Mouse (Mus musculus) small intestine, adult 2 months (tissue): Measurements from ENCODE around the gene H2-T23. TPM values are rescaled to one million over a fixed set of nuclear protein-coding genes. Genes with fewer than 3 reads are reported as not detected.

Experiments used
- H3K27ac ChIP-seq: fragments of 200-500 bp; 2 replicates; pipeline ENCODE4 v1.5.1; 2012; ENCODE audit warnings: low read depth, low read length, control low read depth, inconsistent platforms; ENCODE audit not compliant: insufficient read depth
- H3K27me3 ChIP-seq: fragments of 200-500 bp; 2 replicates; pipeline ENCODE4 v1.6.1; 2012; ENCODE audit warnings: mild to moderate bottlenecking, moderate library complexity, low read length, inconsistent platforms; ENCODE audit not compliant: control insufficient read depth, insufficient read depth
- H3K36me3 ChIP-seq: fragments of 200-500 bp; 2 replicates; pipeline ENCODE4 v1.6.1; 2012; ENCODE audit warnings: mild to moderate bottlenecking, low read length, control low read depth, inconsistent platforms; ENCODE audit not compliant: control insufficient read depth, insufficient read depth
- H3K4me1 ChIP-seq: fragments of 200-500 bp; 2 replicates; pipeline ENCODE4 v1.6.1; 2012; ENCODE audit warnings: low read length, inconsistent platforms, mixed read lengths; ENCODE audit not compliant: control insufficient read depth, insufficient read depth, insufficient read length
- H3K4me3 ChIP-seq: fragments of 200-500 bp; 2 replicates; pipeline ENCODE4 v1.5.1; 2012; ENCODE audit warnings: low read depth, mild to moderate bottlenecking, control low read depth, inconsistent platforms, low read length, moderate library complexity
- CTCF ChIP-seq: fragments of 200-500 bp; IDR thresholded peaks from 2 replicates; pipeline ENCODE4 v1.5.1; 2012; ENCODE audit warnings: low read depth, mild to moderate bottlenecking, control low read depth, inconsistent platforms, low read length, moderate library complexity, mixed read lengths; ENCODE audit not compliant: insufficient replicate concordance, insufficient read length; ENCODE audit errors: extremely low read depth
- POLR2A ChIP-seq: fragments of 200-500 bp; IDR thresholded peaks from 2 replicates; pipeline ENCODE4 v1.6.1; 2012; ENCODE audit warnings: low read depth, mild to moderate bottlenecking, control low read depth, inconsistent platforms, low read length, moderate library complexity
- WGBS: fragments of 180-500 bp; shearing (Covaris S2); methylation state at CpG from one replicate; pipeline ENCODE4 v1.1.7; 2018; 5-methylcytosine and 5-hydroxymethylcytosine counted together
- polyA plus RNA-seq: library from polyadenylated mRNA; depleted of rRNA; stranded (reverse); fragments of >200 nt; gene quantifications from 2 replicates; pipeline ENCODE4 v1.2.3, GENCODE M21; 2012; rRNA removed

The H2-T23 gene
- polyA plus RNA-seq, 1 experiment, result 784 TPM

GRCm38 (mm10) chr17:35994879-35995240, 37.8 kb downstream of the H2-T23 start:
- H3K27me3 ChIP-seq, result no peaks in the 10 kb centered on the region
- peaks cover 5% of the 10 kb centered on the region for H3K4me1 ChIP-seq
- TF ChIP-seq CTCF (no peak), POLR2A (no peak)
- peak overlapping the region; percentile 56 for H3K4me3 ChIP-seq
- H3K36me3 ChIP-seq, result no peaks in the 10 kb centered on the region
- H3K27ac ChIP-seq, result peak overlapping the region; percentile 48; the same call in 1 of the 2 replicates
- under 1% methylated on average over 14 of the region's 14 CpGs for WGBS

- H3K27ac ChIP-seq, result peak overlapping the region; percentile 48
- H3K27me3 ChIP-seq, result no peaks in the 10 kb centered on the region
- 3% methylated on average over 31 of the region's 31 CpGs for WGBS
- H3K4me1 ChIP-seq, result peaks cover 4% of the 10 kb centered on the region
- no peaks in the 10 kb centered on the region for H3K36me3 ChIP-seq
- TF ChIP-seq POLR2A, result peak; percentile 85; the same call in 1 of the 2 replicates
- no peak; the same call in 1 of the 2 replicates for TF ChIP-seq CTCF
- peak overlapping the region; percentile 56 for H3K4me3 ChIP-seq
These were observed 38.3 kb downstream of the H2-T23 start for GRCm38 (mm10) chr17:35994175-35994878.

- Histone ChIP-seq H3K27ac (no peak overlapping the region), H3K27me3 (no peaks in the 10 kb centered on the region), H3K36me3 (peaks cover 4% of the 10 kb centered on the region; the same call in 1 of the 2 replicates), H3K4me1 (peaks cover 4% of the 10 kb centered on the region), H3K4me3 (peak overlapping the region; percentile 41)
- no peak for TF ChIP-seq POLR2A
- peak; percentile 99 for TF ChIP-seq CTCF
- 2% methylated on average over 17 of the region's 17 CpGs for WGBS
These were observed 39.0 kb downstream of the H2-T23 start for GRCm38 (mm10) chr17:35993675-35994074.

- Histone ChIP-seq H3K4me3 (no peak overlapping the region), H3K4me1 (peaks cover 2% of the 10 kb centered on the region; the same call in 1 of the 2 replicates), H3K36me3 (peaks cover 19% of the 10 kb centered on the region), H3K27ac (no peak overlapping the region), H3K27me3 (no peaks in the 10 kb centered on the region)
- WGBS, result 49% methylated on average over 10 of the region's 10 CpGs
- no peak for TF ChIP-seq CTCF
- no peak for TF ChIP-seq POLR2A
These were observed 40.9 kb downstream of the H2-T23 start for GRCm38 (mm10) chr17:35991781-35992180.

GRCm38 (mm10) chr17:35981776-35982175, 50.9 kb downstream of the H2-T23 start:
- H3K4me1 ChIP-seq, result peaks cover 11% of the 10 kb centered on the region; the same call in 1 of the 2 replicates
- H3K4me3 ChIP-seq, result no peak overlapping the region
- 92% methylated on average over 9 of the region's 9 CpGs for WGBS
- H3K36me3 ChIP-seq, result peaks cover 31% of the 10 kb centered on the region
- H3K27ac ChIP-seq, result no peak overlapping the region
- TF ChIP-seq POLR2A (no peak), CTCF (no peak)
- no peaks in the 10 kb centered on the region for H3K27me3 ChIP-seq

GRCm38 (mm10) chr17:35980363-35980754, 52.3 kb downstream of the H2-T23 start:
- H3K27me3 ChIP-seq, result no peaks in the 10 kb centered on the region
- 1% methylated on average over 29 of the region's 29 CpGs for WGBS
- H3K4me1 ChIP-seq, result peaks cover 11% of the 10 kb centered on the region; the same call in 1 of the 2 replicates
- H3K36me3 ChIP-seq, result peaks cover 25% of the 10 kb centered on the region
- TF ChIP-seq POLR2A, result no peak
- no peak for TF ChIP-seq CTCF
- peak overlapping the region; percentile 80 for H3K27ac ChIP-seq
- H3K4me3 ChIP-seq, result peak overlapping the region; percentile 75

Other genes starting within 250 kb of the H2-T23 start
- 6.1 and 8.6 TPM in 2 replicates for gene Ier3, start 211.2 kb downstream of the H2-T23 start, polyA plus RNA-seq
- 33.4 and 53.2 TPM in 2 replicates for gene Flot1, start 209.6 kb downstream of the H2-T23 start, polyA plus RNA-seq
- 82.8 and 157 TPM in 2 replicates for gene Tubb5, start 194.5 kb downstream of the H2-T23 start, polyA plus RNA-seq
- gene Mdc1, start 191.3 kb downstream of the H2-T23 start, polyA plus RNA-seq, result 1.7 and 3.2 TPM in 2 replicates
- 9.3 and 15.9 TPM in 2 replicates for gene Nrm, start 171.5 kb downstream of the H2-T23 start, polyA plus RNA-seq
- gene Ppp1r18, start 167.3 kb downstream of the H2-T23 start, polyA plus RNA-seq, result 16.5 and 22.0 TPM in 2 replicates
- gene Dhx16, start 153.0 kb downstream of the H2-T23 start, polyA plus RNA-seq, result 47.0 and 64.3 TPM in 2 replicates
- 82.8 and 142 TPM in 2 replicates for gene 2310061I04Rik, start 135.4 kb downstream of the H2-T23 start, polyA plus RNA-seq
- gene Atat1, start 122.8 kb downstream of the H2-T23 start, polyA plus RNA-seq, result 24.7 and 56.1 TPM in 2 replicates
- gene Mrps18b, start 116.5 kb downstream of the H2-T23 start, polyA plus RNA-seq, result 49.0 and 63.4 TPM in 2 replicates
- gene Ppp1r10, start 116.4 kb downstream of the H2-T23 start, polyA plus RNA-seq, result 15.1 and 33.3 TPM in 2 replicates
- 52.7 and 84.9 TPM in 2 replicates for gene Abcf1, start 63.1 kb downstream of the H2-T23 start, polyA plus RNA-seq
- gene Gnl1, start 53.0 kb downstream of the H2-T23 start, polyA plus RNA-seq, result 13.1 and 24.7 TPM in 2 replicates
- 5.5 and 7.8 TPM in 2 replicates for gene Prr3, start 52.6 kb downstream of the H2-T23 start, polyA plus RNA-seq
- 0.98 and 5.4 TPM in 2 replicates for gene H2-T24, start 12.3 kb downstream of the H2-T23 start, polyA plus RNA-seq
- 32.0 and 60.5 TPM in 2 replicates for gene H2-T22, start 9.9 kb upstream of the H2-T23 start, polyA plus RNA-seq
- gene Gm6034, start 10.1 kb upstream of the H2-T23 start, polyA plus RNA-seq, result not detected in 2 replicates
- 70.6 and 179 TPM in 2 replicates for gene Gm11127, start 25.5 kb upstream of the H2-T23 start, polyA plus RNA-seq
- gene Gm19684, start 88.8 kb upstream of the H2-T23 start, polyA plus RNA-seq, result 0.22 and 0.27 TPM in 2 replicates
- 12.5 and 88.2 TPM in 2 replicates for gene Gm7030, start 96.6 kb upstream of the H2-T23 start, polyA plus RNA-seq
- 118 and 149 TPM in 2 replicates for gene Gm8909, start 135.7 kb upstream of the H2-T23 start, polyA plus RNA-seq
- gene H2-T3, start 157.4 kb upstream of the H2-T23 start, polyA plus RNA-seq, result 68.4 and 126 TPM in 2 replicates
- 70.7 and 129 TPM in 2 replicates for gene Rpp21, start 225.2 kb upstream of the H2-T23 start, polyA plus RNA-seq
- gene Trim39, start 239.4 kb upstream of the H2-T23 start, polyA plus RNA-seq, result 5.9 and 7.8 TPM in 2 replicates